Mouse (Mus musculus) forebrain, embryonic 12.5 days (tissue): ENCODE results near the gene Cdh6. TPM values are rescaled to one million over a fixed set of nuclear protein-coding genes. Genes with fewer than 3 reads are reported as not detected.

Source experiments
- ATAC-seq: fragments of 200-750 bp; cut with Nextera tagmentation; 2 replicates; pipeline ENCODE4 v1.8.0; 2017; ENCODE audit warnings: moderate TSS enrichment; ENCODE audit not compliant: low FRiP score
- H3K27ac ChIP-seq: fragments of 300-500 bp; sonication (generic); 2 replicates; pipeline ENCODE4 v1.5.1; 2016; ENCODE audit warnings: mild to moderate bottlenecking
- H3K27me3 ChIP-seq: fragments of 300-500 bp; sonication (generic); 2 replicates; pipeline ENCODE4 v1.6.1; 2016; ENCODE audit warnings: mild to moderate bottlenecking
- H3K36me3 ChIP-seq: fragments of 300-500 bp; sonication (generic); replicated peaks from 2 replicates; pipeline ENCODE4 v1.6.1; 2016; ENCODE audit warnings: mild to moderate bottlenecking
- H3K4me1 ChIP-seq: fragments of 300-500 bp; sonication (generic); 2 replicates; pipeline ENCODE4 v1.6.1; 2016
- H3K4me2 ChIP-seq: fragments of 300-500 bp; sonication (generic); 2 replicates; pipeline ENCODE4 v1.6.1; 2016; ENCODE audit warnings: mild to moderate bottlenecking, moderate library complexity
- H3K4me3 ChIP-seq: fragments of 300-500 bp; sonication (generic); replicated peaks from 2 replicates; pipeline ENCODE4 v1.5.1; 2016; ENCODE audit warnings: mild to moderate bottlenecking
- H3K9ac ChIP-seq: fragments of 300-500 bp; sonication (generic); 2 replicates; pipeline ENCODE4 v1.6.1; 2016; ENCODE audit warnings: mild to moderate bottlenecking
- H3K9me3 ChIP-seq: fragments of 300-500 bp; sonication (generic); 2 replicates; pipeline ENCODE4 v1.6.1; 2016
- WGBS: fragments of 180-500 bp; shearing (Covaris S2); methylation state at CpG from one replicate; pipeline ENCODE4 v1.1.7; 2016; 5-methylcytosine and 5-hydroxymethylcytosine counted together
- polyA plus RNA-seq: library from polyadenylated mRNA; unstranded; fragments of >200 nt; fragmentation: Nextera tagmentation; extraction: Ambion mirVana; gene quantifications from 2 replicates; pipeline ENCODE4 v1.2.1, GENCODE M21; 2016

The Cdh6 gene
- 10.9 and 12.8 TPM in 2 replicates for polyA plus RNA-seq

DNA sequence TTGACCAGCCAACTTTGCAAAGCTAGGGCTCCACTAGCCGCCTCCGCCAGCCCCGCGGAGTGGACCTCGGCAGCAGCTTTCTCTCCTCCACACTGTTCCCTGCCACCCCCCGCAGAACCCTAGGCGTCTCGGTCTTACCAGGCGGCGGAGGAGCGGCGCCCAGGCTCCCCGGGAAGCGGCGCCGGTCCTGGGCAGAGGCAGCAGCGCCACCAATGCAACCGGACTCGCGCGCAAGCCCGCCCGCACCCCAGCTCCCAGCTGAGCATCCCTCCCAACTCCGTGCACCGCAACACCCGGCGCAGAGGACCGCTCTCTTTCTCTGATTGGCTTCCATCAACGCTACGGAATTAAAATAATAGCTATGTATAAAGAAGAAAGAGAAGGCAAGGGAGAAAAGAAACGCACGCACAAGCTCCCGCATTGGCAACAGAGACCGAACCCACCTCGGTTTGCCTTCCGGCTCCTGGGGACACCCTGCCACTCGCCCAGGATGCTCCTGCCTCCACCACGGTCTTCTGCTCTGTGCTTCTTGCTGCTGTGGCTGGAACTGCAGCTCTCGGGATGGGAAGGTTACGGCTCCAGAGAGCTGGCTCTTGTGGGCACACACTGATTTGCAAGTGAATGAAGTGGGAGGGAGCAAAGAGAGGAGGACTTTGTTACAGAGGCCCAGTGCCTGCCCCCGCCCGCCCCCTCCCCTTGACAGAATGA, at the start of gene Cdh6:
Gene Cdh6, minus strand, starts transcription at position 605 of the 708 bp plus-strand sequence.
- H3K9ac ChIP-seq, result peak within 1 kb of the TSS; percentile 64
- H3K4me1 ChIP-seq, result peaks cover 21% of the 10 kb centered on the region
- peaks cover 18% of the 10 kb centered on the region for H3K27me3 ChIP-seq
- no peaks in the 10 kb centered on the region for H3K36me3 ChIP-seq
- peak within 1 kb of the TSS; percentile 78 for H3K27ac ChIP-seq
- H3K4me2 ChIP-seq, result peak within 1 kb of the TSS; percentile 75
- WGBS, result under 1% methylated on average over 42 of the region's 42 CpGs
- H3K4me3 ChIP-seq, result peak within 1 kb of the TSS; percentile 51
- ATAC-seq, result peak; percentile 93
- 0 out of 2 replicates have a peak, but pooled peaks cover 3% of the 10 kb centered on the region for H3K9me3 ChIP-seq

DNA sequence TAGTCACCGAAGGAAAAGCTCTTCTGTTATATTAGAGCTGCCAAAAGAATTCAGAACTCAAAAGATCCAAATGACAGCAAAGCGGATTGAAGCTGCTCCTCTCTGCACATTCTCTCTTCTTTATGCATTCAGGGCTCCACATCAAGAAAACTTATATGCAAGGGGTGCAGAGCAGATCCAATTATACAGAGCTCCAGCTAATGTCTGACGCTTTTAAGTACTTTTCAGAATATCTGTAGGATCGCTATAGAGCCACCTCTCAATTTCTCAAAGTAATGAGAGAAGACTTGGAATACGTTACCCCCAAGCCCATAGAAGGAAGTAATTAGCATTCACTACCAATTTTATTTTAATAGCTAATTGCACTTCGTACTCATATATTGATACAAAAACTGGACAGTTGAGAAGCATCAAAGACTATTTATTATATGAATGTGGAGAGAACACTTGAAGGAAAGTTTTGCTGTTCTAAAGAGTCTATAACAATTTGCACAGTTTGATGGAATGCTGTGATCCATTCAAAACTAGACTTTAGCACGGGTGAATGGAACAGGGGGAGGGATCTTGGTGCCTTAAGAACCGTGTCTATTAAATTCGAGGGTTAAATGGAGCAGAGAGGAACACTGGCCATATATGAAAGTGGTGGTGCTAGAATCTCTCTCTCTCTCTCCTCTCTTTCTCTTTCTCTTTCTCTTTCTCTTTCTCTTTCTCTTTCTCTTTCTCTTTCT, 46.4 kb upstream of the Cdh6 start:
- Histone ChIP-seq H3K4me2 (no peak overlapping the region), H3K9me3 (no peaks in the 10 kb centered on the region), H3K4me3 (no peak overlapping the region), H3K27me3 (no peaks in the 10 kb centered on the region), H3K4me1 (peaks cover 8% of the 10 kb centered on the region; the same call in 1 of the 2 replicates), H3K27ac (no peak overlapping the region), H3K36me3 (no peaks in the 10 kb centered on the region), H3K9ac (no peak overlapping the region)
- WGBS, result 28% methylated on average over 9 of the region's 9 CpGs
- peak; percentile 46; the same call in 1 of the 2 replicates for ATAC-seq

DNA sequence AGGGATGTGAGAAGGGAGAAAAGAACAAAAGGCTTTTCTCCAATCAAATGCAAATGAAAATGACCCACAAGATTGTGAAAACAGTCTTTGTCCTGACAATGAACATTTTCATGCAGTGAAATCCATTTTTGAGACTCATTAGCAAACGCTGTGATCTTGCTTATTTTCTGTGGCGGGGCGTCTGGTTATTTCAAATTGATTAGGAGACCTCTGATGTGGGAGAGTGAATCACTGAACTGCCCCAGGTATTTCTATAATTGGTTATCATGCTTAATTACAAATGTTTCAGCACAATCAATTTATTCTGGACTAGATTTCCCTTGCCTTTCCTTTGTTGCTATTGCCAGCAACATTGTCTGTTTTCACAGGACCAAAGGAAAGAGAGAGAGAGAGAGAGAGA, 44.3 kb upstream of the Cdh6 start:
- no peak for ATAC-seq
- H3K4me1 ChIP-seq, result peaks cover 13% of the 10 kb centered on the region; the same call in 1 of the 2 replicates
- WGBS, result 36% methylated on average over 3 of the region's 3 CpGs
- H3K36me3 ChIP-seq, result no peaks in the 10 kb centered on the region
- no peak overlapping the region for H3K4me3 ChIP-seq
- H3K9me3 ChIP-seq, result no peaks in the 10 kb centered on the region
- H3K27me3 ChIP-seq, result no peaks in the 10 kb centered on the region
- no peak overlapping the region for H3K4me2 ChIP-seq
- no peak overlapping the region for H3K9ac ChIP-seq
- H3K27ac ChIP-seq, result no peak overlapping the region

DNA sequence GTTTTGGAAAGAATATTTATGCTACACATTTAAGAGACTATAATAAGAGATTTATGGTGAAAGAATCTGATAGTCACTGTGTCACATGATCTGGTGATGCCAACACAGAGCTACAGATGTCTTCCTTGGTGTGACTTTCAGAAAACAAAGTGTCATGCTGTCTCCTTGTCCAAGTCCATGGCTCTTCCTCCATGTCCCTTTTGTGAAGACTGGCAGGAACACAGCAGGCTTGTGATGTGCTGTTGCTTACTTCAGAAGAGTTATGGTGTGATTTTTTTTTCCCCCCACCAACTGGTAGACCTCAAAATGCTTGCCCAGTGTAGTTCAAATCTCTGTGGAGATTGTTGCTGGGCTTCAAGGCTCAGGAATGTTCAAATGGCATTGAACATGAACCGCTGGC, 43.7 kb upstream of the Cdh6 start:
- H3K4me3 ChIP-seq, result no peak overlapping the region
- no peak overlapping the region for H3K4me2 ChIP-seq
- no peaks in the 10 kb centered on the region for H3K27me3 ChIP-seq
- H3K27ac ChIP-seq, result no peak overlapping the region
- H3K36me3 ChIP-seq, result no peaks in the 10 kb centered on the region
- H3K4me1 ChIP-seq, result peaks cover 17% of the 10 kb centered on the region
- no peak overlapping the region for H3K9ac ChIP-seq
- no peaks in the 10 kb centered on the region for H3K9me3 ChIP-seq
- ATAC-seq, result no peak
- WGBS, result 71% methylated on average over 1 of the region's 1 CpGs

DNA sequence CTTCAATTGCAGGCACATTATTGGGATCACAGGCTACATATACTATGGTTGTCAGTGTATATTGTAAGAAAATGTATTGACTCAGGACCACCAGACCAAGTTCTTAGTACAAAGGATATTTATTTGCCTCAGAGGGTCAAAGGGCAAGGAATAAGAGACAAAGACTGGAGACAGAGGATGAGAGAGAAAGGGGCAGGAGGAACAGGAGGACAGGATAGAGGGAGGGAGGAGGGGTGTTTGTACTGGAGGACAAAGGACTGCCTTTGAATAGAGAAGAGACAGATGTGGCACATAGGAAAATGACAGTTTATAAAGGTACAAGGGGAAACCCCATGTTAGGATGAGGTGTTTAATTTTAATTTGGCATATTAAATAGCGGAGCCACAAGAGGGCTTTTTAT, 39.5 kb upstream of the Cdh6 start:
- Histone ChIP-seq H3K27me3 (no peaks in the 10 kb centered on the region), H3K4me1 (peaks cover 21% of the 10 kb centered on the region), H3K4me3 (no peak overlapping the region), H3K36me3 (no peaks in the 10 kb centered on the region), H3K9me3 (no peaks in the 10 kb centered on the region), H3K27ac (no peak overlapping the region), H3K9ac (no peak overlapping the region), H3K4me2 (no peak overlapping the region)
- ATAC-seq, result 0 out of 2 replicates have a peak, but pooled peaks have one; percentile 25
- 50% methylated on average over 1 of the region's 1 CpGs for WGBS

DNA sequence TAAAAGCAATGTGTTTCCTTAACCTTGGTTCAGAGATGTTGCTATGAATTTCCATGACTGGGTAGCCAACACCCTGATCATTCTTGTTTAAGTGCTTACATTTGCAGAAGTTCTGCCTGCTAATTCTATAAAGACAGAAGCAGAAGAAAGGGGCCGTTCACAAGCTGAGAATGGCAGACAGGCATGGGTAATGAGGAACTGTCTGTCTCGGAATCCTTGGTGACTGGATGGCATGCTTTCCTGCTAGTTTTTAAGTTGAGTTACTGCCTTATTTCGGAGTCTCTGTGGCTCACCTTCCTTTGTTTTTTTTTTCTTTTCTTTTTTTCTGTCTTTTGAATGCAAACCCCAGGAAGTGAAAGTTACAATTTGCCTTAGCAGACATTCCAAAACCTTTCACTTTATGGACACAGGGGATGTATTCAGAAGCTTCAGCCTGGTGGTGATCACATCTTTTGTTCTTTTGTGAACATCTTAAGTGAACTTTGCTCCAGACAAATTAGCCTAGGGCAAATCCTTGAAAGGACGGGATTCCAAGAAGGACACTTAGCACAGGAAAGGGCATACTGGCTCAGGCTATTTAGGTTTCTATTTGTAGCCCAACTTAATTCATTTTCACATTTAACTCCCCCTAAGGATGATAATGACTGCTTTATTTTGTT, 38.7 kb upstream of the Cdh6 start:
- no peaks in the 10 kb centered on the region for H3K27me3 ChIP-seq
- peak; percentile 31; the same call in 1 of the 2 replicates for ATAC-seq
- no peak overlapping the region for H3K27ac ChIP-seq
- 0% methylated on average over 4 of the region's 4 CpGs for WGBS
- H3K9me3 ChIP-seq, result no peaks in the 10 kb centered on the region
- no peaks in the 10 kb centered on the region for H3K36me3 ChIP-seq
- H3K4me1 ChIP-seq, result peaks cover 18% of the 10 kb centered on the region
- no peak overlapping the region for H3K4me2 ChIP-seq
- H3K9ac ChIP-seq, result no peak overlapping the region
- no peak overlapping the region for H3K4me3 ChIP-seq

DNA sequence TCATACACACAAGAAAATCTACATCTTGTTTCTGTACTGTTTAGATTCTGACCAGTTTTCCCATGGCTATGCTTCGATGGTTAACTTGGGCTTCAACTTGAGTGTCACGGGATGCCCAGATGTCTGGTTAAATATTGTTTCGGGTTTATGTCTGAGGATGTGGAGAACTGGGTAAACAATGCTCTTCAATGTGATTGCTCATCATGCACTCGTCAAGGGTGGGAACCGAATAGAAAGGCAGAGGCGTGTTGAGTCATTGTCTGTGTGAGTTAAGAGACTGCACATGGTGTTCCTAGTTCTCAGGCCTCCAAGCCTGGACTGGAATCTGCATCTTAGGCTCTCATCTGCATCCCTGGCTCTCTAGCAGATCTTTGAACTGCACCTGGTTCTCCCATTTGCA, 36.7 kb upstream of the Cdh6 start:
- Histone ChIP-seq H3K4me2 (no peak overlapping the region), H3K36me3 (no peaks in the 10 kb centered on the region), H3K27ac (no peak overlapping the region), H3K4me1 (peaks cover 13% of the 10 kb centered on the region), H3K27me3 (no peaks in the 10 kb centered on the region), H3K9ac (no peak overlapping the region), H3K9me3 (no peaks in the 10 kb centered on the region), H3K4me3 (no peak overlapping the region)
- WGBS, result 89% methylated on average over 6 of the region's 6 CpGs
- ATAC-seq, result no peak

DNA sequence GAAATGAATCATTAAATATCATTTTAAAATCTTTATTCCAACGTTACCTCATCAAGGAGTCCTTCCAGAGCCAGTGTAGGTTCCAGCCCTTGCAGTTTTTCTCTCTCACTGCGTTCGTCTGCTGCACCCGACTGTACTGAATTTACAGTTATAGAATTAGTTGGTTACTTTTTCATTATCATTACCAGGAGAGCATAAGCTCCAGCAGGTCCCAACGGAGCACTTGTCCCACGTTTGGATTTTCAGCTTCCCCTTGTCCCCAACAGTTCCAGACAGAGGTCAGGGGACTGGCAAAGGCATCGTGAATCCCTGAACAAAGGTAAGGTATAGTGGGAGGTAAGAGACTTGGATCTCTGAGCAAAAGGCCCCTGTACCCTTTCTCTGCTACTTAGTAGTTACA, 35.2 kb upstream of the Cdh6 start:
- no peak for ATAC-seq
- H3K27me3 ChIP-seq, result no peaks in the 10 kb centered on the region

DNA sequence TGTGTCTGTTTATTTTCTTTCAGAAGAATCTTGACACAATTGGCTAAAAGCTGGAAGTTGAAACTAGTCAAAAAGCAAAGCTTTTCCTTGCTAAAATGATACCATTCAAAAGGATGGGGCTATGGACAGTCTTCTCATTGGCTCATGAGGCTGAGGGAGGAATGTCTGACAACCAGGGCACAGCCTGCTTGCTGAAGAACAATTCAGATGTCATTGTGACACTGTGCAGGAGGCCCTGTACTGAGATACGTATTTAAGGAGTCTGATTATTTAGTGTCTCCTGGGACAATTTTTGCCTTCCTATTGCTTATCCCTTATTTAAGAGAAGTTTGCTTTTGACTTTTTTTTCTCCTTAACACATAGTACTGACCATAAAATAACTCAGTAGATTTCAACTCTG, 22.8 kb upstream of the Cdh6 start:
- H3K4me3 ChIP-seq, result no peak overlapping the region
- H3K4me2 ChIP-seq, result no peak overlapping the region
- WGBS, result 16% methylated on average over 1 of the region's 1 CpGs
- no peaks in the 10 kb centered on the region for H3K36me3 ChIP-seq
- no peak for ATAC-seq
- no peak overlapping the region for H3K27ac ChIP-seq
- no peak overlapping the region for H3K9ac ChIP-seq
- H3K4me1 ChIP-seq, result no peaks in the 10 kb centered on the region
- no peaks in the 10 kb centered on the region for H3K9me3 ChIP-seq
- H3K27me3 ChIP-seq, result no peaks in the 10 kb centered on the region

More for the DNA sequence above, 35.2 kb upstream of the Cdh6 start:
- H3K4me1 ChIP-seq, result peaks cover 13% of the 10 kb centered on the region
- H3K4me3 ChIP-seq, result no peak overlapping the region
- H3K9ac ChIP-seq, result no peak overlapping the region
- H3K36me3 ChIP-seq, result no peaks in the 10 kb centered on the region
- no peak overlapping the region for H3K27ac ChIP-seq
- no peaks in the 10 kb centered on the region for H3K9me3 ChIP-seq
- WGBS, result 83% methylated on average over 7 of the region's 7 CpGs
- no peak overlapping the region for H3K4me2 ChIP-seq

DNA sequence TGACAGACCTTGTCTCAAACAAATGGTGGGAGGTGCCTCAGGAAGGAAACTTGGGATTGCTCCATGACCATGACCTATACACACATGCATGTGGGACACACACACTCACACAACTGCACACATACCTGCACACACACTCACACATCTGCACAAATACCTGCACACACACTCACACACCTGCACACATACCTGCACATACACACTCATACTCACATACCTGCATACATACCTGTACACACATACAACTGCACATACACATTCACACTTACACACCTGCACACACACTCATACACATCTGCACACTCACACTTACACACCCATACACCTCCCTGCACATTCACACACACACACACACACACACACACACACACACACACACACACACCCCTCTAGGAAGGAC, 20.6 kb upstream of the Cdh6 start:
- no peak overlapping the region for H3K9ac ChIP-seq
- no peak overlapping the region for H3K27ac ChIP-seq
- H3K27me3 ChIP-seq, result no peaks in the 10 kb centered on the region
- H3K4me3 ChIP-seq, result no peak overlapping the region
- no peaks in the 10 kb centered on the region for H3K4me1 ChIP-seq
- no peaks in the 10 kb centered on the region for H3K9me3 ChIP-seq
- no peaks in the 10 kb centered on the region for H3K36me3 ChIP-seq
- H3K4me2 ChIP-seq, result no peak overlapping the region
- ATAC-seq, result no peak

DNA sequence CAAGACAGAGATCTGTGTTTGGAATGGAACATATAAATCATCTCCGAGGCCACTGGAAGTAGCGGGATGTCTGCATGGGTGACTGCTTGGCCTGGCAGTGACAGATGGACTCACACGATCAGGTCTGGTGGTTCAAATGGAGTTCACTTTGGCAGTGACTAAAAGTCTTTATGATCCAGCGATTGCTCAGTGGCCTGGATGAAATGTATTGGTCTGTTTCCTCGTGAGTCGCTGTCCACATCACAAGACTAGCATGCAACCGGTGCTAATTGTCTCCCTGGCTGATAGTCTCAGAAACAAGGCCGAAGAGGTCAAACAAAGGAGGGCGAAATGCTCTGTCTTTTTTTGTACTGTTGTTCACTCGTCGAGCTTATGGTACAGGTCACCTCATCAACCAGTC, 19.6 kb upstream of the Cdh6 start:
- H3K4me3 ChIP-seq, result no peak overlapping the region
- H3K27ac ChIP-seq, result no peak overlapping the region
- H3K4me2 ChIP-seq, result no peak overlapping the region
- no peaks in the 10 kb centered on the region for H3K27me3 ChIP-seq
- H3K9ac ChIP-seq, result no peak overlapping the region
- ATAC-seq, result no peak
- WGBS, result 75% methylated on average over 11 of the region's 11 CpGs
- H3K36me3 ChIP-seq, result no peaks in the 10 kb centered on the region
- no peaks in the 10 kb centered on the region for H3K4me1 ChIP-seq
- H3K9me3 ChIP-seq, result no peaks in the 10 kb centered on the region

DNA sequence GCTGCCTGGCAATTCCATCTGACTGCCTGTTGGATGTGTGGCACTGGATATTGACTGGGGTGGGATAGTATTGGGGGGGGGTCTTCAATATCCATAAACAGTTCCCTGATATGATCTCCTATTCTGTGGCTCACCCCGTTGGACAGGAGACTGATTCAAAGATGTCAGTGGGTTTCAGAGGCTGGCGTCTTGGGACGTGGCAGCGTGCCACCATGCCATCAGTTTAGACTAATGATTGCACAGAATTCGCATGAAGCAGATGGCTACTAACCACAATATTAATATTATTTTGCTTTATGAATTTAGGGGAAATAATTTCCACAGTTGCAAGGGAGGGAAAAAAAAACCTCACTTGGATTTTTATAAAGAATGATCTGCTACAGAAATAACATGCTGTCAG, 10.2 kb upstream of the Cdh6 start:
- H3K27ac ChIP-seq, result no peak overlapping the region
- H3K4me1 ChIP-seq, result no peaks in the 10 kb centered on the region
- H3K27me3 ChIP-seq, result no peaks in the 10 kb centered on the region
- no peaks in the 10 kb centered on the region for H3K36me3 ChIP-seq
- H3K9me3 ChIP-seq, result no peaks in the 10 kb centered on the region
- no peak overlapping the region for H3K4me3 ChIP-seq
- 88% methylated on average over 5 of the region's 5 CpGs for WGBS
- H3K9ac ChIP-seq, result no peak overlapping the region
- no peak for ATAC-seq
- no peak overlapping the region for H3K4me2 ChIP-seq
